Mouse (Mus musculus): Measurements from ENCODE around the gene Arl15. TPM values are rescaled to one million over a fixed set of nuclear protein-coding genes. Genes with fewer than 3 reads are reported as not detected.

The Arl15 gene
- polyA plus RNA-seq, 1 experiment from 2014 or later = 4.9 TPM

DNA sequence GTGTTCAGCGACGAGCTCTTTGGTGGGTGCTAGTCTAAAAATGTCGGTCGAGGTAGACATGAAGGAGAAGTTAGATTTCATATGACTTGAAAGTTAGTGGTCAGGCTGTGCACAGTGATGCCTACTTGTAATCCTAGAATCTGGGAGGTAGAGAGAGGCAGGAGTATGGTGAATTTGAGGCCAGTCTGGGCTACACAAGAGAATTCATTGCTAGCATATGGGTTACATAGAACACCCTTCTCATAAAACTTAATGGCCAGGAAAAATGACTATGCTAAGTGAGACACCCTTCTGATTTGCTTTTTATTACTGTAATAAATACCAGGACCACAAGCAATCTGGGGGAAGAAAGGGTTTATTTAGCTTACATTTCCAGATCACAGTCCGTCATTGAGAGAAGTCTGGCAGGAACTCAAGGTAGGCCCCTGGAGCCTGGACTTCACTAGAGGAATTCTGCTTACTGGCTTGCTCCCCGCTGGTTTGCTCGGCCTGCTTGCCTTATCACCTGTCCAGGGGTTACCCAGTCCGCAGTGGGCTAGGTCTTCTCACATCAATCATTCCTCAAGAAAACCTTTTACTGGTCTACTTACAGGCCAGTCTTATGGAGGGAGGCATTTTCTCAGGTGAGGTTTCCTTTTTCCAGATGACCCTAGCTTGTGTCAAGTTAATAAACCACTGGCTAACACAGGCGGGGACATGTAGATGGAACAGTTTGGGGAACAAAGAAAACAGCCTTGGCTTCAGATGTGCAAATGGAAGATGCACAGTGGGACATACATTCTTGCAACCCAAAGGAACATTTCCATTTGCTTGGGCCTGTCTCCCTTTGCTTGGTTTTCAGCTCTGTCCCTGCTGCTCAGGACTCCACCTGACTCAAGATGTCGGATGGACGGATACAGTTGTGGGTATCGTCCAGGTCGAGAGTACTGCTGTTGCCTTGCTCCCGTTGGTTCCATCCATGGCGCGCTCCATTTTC lies 44.6 kb downstream of the Arl15 start:
- TF ChIP-seq CTCF (IDR thresholded peaks at IDR 0.05; ENCODE audit: low read depth) = no peak
- Histone ChIP-seq H3K9me3 (ENCODE audit: control insufficient read depth) (no peaks in the 10 kb centered on the region), H3K9ac (ENCODE audit: low read depth, low read length) (no peak overlapping the region), H3K27me3 (replicated peaks; ENCODE audit: control insufficient read depth, insufficient read depth, low read length) (no peaks in the 10 kb centered on the region), H3K27ac (ENCODE audit: low read depth, low read length) (no peak overlapping the region), H3K4me3 (ENCODE audit: low read depth, low read length) (no peak overlapping the region), H3K36me3 (ENCODE audit: control insufficient read depth, insufficient read depth) (no peaks in the 10 kb centered on the region), H3K4me1 (replicated peaks; ENCODE audit: control insufficient read depth, insufficient read depth, low read length) (no peaks in the 10 kb centered on the region), H3K4me2 (replicated peaks; ENCODE audit: low read depth) (no peak overlapping the region)
- no peak for ATAC-seq
- WGBS = 92% methylated on average over 16 of the region's 16 CpGs

DNA sequence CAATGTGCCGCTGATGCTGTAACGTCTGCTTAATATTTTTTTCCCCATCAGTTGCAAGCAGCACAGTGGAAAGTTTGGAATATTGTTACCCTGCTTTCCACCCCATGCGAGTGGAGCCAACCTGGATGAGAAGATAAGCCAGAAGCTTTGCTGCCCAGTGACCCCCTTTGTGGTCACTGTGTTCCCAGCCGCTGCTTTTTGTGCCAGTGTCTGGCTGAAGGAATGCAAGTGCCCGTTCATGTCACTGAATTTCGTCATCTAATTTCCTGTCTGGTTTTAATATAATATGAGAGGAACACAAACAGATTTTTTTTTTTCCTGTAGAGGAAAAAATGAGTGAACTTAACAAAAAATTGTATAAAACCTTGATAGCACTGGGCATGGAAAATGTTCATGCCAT lies 46.1 kb downstream of the Arl15 start:
- H3K9ac ChIP-seq (ENCODE audit: low read depth, low read length) = no peak overlapping the region
- WGBS = 86% methylated on average over 6 of the region's 6 CpGs
- H3K9me3 ChIP-seq (ENCODE audit: control insufficient read depth) = no peaks in the 10 kb centered on the region
- no peaks in the 10 kb centered on the region for H3K4me1 ChIP-seq (replicated peaks; ENCODE audit: control insufficient read depth, insufficient read depth, low read length)
- H3K4me2 ChIP-seq (replicated peaks; ENCODE audit: low read depth) = no peak overlapping the region
- no peak for ATAC-seq
- no peak for TF ChIP-seq CTCF (IDR thresholded peaks at IDR 0.05; ENCODE audit: low read depth)
- no peak overlapping the region for H3K4me3 ChIP-seq (ENCODE audit: low read depth, low read length)
- no peaks in the 10 kb centered on the region for H3K36me3 ChIP-seq (ENCODE audit: control insufficient read depth, insufficient read depth)
- no peak overlapping the region for H3K27ac ChIP-seq (ENCODE audit: low read depth, low read length)
- H3K27me3 ChIP-seq (replicated peaks; ENCODE audit: control insufficient read depth, insufficient read depth, low read length) = no peaks in the 10 kb centered on the region

DNA sequence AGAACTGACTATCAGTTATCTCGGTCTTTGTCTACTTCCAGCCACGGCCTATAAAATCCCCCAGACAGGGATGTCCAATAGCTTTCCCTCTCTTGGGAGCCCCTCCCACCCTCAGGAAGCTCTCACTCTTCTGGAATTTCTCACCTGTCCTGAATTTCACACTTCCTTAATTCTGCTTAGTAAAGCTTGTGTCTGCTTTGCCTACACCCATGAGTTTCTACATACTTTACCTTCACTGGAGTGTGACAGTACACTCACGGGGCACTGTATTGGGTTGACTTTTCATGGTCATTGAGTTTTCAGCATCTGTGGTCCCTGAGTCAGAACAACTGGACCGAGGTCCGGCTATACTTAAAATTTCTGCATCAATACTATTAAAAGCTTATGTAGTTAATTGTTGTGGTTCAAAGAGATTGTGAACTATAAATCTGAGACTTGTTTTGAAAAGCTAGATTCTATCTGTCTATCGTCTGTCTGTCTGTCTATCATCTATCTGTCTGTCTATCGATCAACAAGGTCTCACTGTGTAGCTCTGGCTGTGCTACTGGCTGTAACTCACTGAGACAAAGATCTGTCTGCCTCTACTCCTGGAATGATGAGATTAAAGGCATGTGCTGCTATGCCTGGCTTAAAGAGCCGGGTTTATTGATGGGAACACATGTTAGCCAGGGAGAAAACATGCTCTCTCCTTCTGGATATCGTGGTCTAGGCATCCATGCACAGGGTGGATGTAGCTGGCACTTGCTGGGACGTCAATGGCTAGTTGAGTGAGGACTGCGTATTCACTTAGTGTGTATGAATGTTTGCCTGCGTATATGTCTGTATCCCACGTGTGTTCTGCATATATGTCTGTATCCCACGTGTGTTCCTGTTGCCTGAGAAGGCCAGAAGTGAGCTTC lies 48.4 kb downstream of the Arl15 start:
- no peaks in the 10 kb centered on the region for H3K27me3 ChIP-seq (replicated peaks; ENCODE audit: control insufficient read depth, insufficient read depth, low read length)
- 87% methylated on average over 14 of the region's 14 CpGs for WGBS
- ATAC-seq = no peak

DNA sequence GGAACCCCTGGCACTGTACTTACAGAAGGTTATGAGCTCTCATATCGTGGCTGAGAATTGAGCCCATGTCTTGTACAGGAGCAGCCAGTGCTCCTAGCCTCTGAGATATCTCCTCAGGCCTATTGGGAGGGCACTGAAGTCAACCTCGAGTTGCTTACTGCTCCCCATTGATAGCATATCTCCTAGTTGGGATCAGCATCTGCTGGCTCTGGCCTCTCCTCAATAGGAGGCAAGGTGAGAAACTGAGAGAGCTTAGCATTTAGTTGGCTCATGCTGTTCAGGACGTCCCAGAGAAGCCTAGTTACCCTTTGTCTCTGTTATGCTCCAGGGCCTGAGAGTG lies 49.0 kb downstream of the Arl15 start:
- 73% methylated on average over 3 of the region's 3 CpGs for WGBS
- H3K27ac ChIP-seq (ENCODE audit: low read depth, low read length) = no peak overlapping the region
- no peak for ATAC-seq
- H3K4me1 ChIP-seq (replicated peaks; ENCODE audit: control insufficient read depth, insufficient read depth, low read length) = no peaks in the 10 kb centered on the region
- no peak overlapping the region for H3K4me2 ChIP-seq (replicated peaks; ENCODE audit: low read depth)
- no peak overlapping the region for H3K9ac ChIP-seq (ENCODE audit: low read depth, low read length)
- H3K27me3 ChIP-seq (replicated peaks; ENCODE audit: control insufficient read depth, insufficient read depth, low read length) = no peaks in the 10 kb centered on the region
- H3K9me3 ChIP-seq (ENCODE audit: control insufficient read depth) = no peaks in the 10 kb centered on the region
- TF ChIP-seq CTCF (IDR thresholded peaks at IDR 0.05; ENCODE audit: low read depth) = no peak
- no peak overlapping the region for H3K4me3 ChIP-seq (ENCODE audit: low read depth, low read length)
- no peaks in the 10 kb centered on the region for H3K36me3 ChIP-seq (ENCODE audit: control insufficient read depth, insufficient read depth)

More for the DNA sequence above, 48.4 kb downstream of the Arl15 start:
- Histone ChIP-seq H3K36me3 (ENCODE audit: control insufficient read depth, insufficient read depth) (no peaks in the 10 kb centered on the region), H3K4me3 (ENCODE audit: low read depth, low read length) (no peak overlapping the region), H3K9ac (ENCODE audit: low read depth, low read length) (no peak overlapping the region), H3K27ac (ENCODE audit: low read depth, low read length) (no peak overlapping the region), H3K4me1 (replicated peaks; ENCODE audit: control insufficient read depth, insufficient read depth, low read length) (no peaks in the 10 kb centered on the region), H3K4me2 (replicated peaks; ENCODE audit: low read depth) (no peak overlapping the region), H3K9me3 (ENCODE audit: control insufficient read depth) (no peaks in the 10 kb centered on the region)
- no peak for TF ChIP-seq CTCF (IDR thresholded peaks at IDR 0.05; ENCODE audit: low read depth)

DNA sequence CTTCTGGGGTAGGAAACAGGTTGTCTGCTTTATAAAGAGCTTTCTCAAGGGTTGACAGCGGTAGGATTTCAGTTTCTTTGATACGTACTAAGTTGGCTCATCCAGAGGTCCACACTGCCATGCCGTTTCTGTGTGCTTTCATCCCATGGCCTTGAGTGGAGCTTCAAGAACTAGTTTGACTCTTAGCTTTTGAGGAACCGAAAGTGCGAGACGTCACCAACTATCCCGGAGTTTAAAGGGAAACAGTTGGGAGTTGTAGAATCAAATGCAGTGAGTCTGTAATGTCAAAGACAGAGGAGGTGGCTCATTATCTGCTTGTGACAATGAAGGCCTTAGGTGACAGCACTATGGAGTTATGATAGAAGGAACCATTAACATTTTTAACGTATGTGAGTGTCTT lies 49.6 kb downstream of the Arl15 start:
- Histone ChIP-seq H3K9me3 (ENCODE audit: control insufficient read depth) (no peaks in the 10 kb centered on the region), H3K36me3 (ENCODE audit: control insufficient read depth, insufficient read depth) (no peaks in the 10 kb centered on the region), H3K27ac (ENCODE audit: low read depth, low read length) (no peak overlapping the region), H3K4me1 (replicated peaks; ENCODE audit: control insufficient read depth, insufficient read depth, low read length) (no peaks in the 10 kb centered on the region), H3K27me3 (replicated peaks; ENCODE audit: control insufficient read depth, insufficient read depth, low read length) (no peaks in the 10 kb centered on the region), H3K9ac (ENCODE audit: low read depth, low read length) (no peak overlapping the region), H3K4me3 (ENCODE audit: low read depth, low read length) (no peak overlapping the region), H3K4me2 (replicated peaks; ENCODE audit: low read depth) (no peak overlapping the region)
- TF ChIP-seq CTCF (IDR thresholded peaks at IDR 0.05; ENCODE audit: low read depth) = no peak
- no peak for ATAC-seq
- 93% methylated on average over 8 of the region's 8 CpGs for WGBS

DNA sequence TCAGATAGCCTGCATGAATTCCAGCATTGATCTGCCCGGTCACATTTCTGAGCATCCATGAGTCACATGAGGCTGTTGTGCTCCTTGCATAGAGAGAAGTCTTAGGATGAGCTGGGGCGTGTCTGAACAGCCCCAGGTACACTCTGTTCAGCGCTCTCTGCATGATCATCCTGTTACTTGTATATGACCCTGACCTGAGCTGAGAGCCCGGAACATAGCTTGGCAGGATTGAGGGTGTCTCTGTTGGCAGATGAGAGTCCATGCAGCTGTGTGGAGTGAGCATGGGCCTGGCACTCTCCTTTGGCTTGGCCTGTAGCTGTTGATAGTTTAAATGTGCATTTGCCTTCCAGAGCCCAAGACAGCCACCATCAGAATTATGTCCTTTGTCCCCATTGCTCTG lies 50.4 kb downstream of the Arl15 start:
- H3K27me3 ChIP-seq (replicated peaks; ENCODE audit: control insufficient read depth, insufficient read depth, low read length) = no peaks in the 10 kb centered on the region
- H3K9me3 ChIP-seq (ENCODE audit: control insufficient read depth) = no peaks in the 10 kb centered on the region
- TF ChIP-seq CTCF (IDR thresholded peaks at IDR 0.05; ENCODE audit: low read depth) = no peak
- H3K4me1 ChIP-seq (replicated peaks; ENCODE audit: control insufficient read depth, insufficient read depth, low read length) = no peaks in the 10 kb centered on the region
- H3K36me3 ChIP-seq (ENCODE audit: control insufficient read depth, insufficient read depth) = no peaks in the 10 kb centered on the region
- H3K9ac ChIP-seq (ENCODE audit: low read depth, low read length) = no peak overlapping the region
- no peak overlapping the region for H3K4me2 ChIP-seq (replicated peaks; ENCODE audit: low read depth)
- WGBS = 83% methylated on average over 4 of the region's 4 CpGs
- no peak overlapping the region for H3K4me3 ChIP-seq (ENCODE audit: low read depth, low read length)
- ATAC-seq = no peak
- H3K27ac ChIP-seq (ENCODE audit: low read depth, low read length) = no peak overlapping the region

Measured in intestine, postnatal 0 days (tissue).